Comparison of ENCODE assay signal across 8 mouse cellular contexts in the genomic region with DNA sequence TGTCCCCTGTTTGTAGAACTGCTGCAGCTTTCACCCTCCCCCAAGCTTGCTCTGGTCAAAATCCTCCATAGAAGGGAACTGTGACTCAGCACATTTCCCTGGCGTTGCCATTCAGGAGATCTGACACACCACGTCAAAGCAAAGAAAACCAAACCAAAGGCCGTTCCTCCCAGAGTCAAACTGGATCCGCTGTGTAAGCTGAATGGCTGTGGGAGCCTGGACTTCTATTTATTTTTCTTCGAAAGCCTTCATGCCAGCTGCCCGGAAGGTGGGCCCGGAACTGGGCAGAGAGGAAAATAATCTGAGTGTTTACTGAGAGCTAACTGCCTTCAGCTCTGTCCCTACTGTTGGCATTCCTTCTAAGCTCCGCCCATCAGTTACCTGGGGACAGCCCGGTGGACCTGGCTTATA. TPM values are rescaled to one million over a fixed set of nuclear protein-coding genes. Genes with fewer than 3 reads are reported as not detected.
DNase-seq lines count a peak whose midpoint lies in the region; ATAC-seq lines count a peak whose summit lies in the region.

No protein-coding gene starts in this region.

- DNase-seq in heart, adult 9 months (ENCODE audit: low spot score in 2 of 2), result peak; percentile 21 to 48
- DNase-seq in heart, embryonic 10.5 days (ENCODE audit: low spot score), result no peak
- peak; percentile 66 to 70 for DNase-seq in adrenal gland, postnatal 36 days
- DNase-seq in hindbrain, embryonic 11.5 days (ENCODE audit: low spot score), result peak; percentile 31
- DNase-seq in urinary bladder, adult 2 months (ENCODE audit: low spot score), result no peak

- no peak overlapping the region for H3K27ac ChIP-seq in heart, embryonic 10.5 days
- H3K27ac ChIP-seq in hindbrain, embryonic 11.5 days (ENCODE audit: low read depth, low read length), result no peak overlapping the region
- peak overlapping the region; percentile 36; the same call in 1 of the 2 replicates for H3K27ac ChIP-seq in liver, embryonic 12.5 days
- no peak overlapping the region for H3K27ac ChIP-seq in stomach, embryonic 14.5 days (ENCODE audit: low read length)

- H3K4me3 ChIP-seq in heart, embryonic 10.5 days, result no peak overlapping the region
- no peak overlapping the region for H3K4me3 ChIP-seq in hindbrain, embryonic 11.5 days (ENCODE audit: low read depth, low read length)
- no peak overlapping the region; the same call in 1 of the 2 replicates for H3K4me3 ChIP-seq in liver, embryonic 12.5 days
- H3K4me3 ChIP-seq in stomach, embryonic 14.5 days (ENCODE audit: low read depth, low read length), result no peak overlapping the region

- H3K4me2 ChIP-seq in hindbrain, embryonic 11.5 days (replicated peaks; ENCODE audit: low read depth, low read length), result no peak overlapping the region
- H3K4me2 ChIP-seq in liver, embryonic 12.5 days, result peak overlapping the region; percentile 49
- H3K4me2 ChIP-seq in stomach, embryonic 14.5 days (replicated peaks; ENCODE audit: low read depth, low read length), result no peak overlapping the region

- peaks cover 22% of the 10 kb centered on the region for H3K4me1 ChIP-seq in heart, embryonic 10.5 days
- H3K4me1 ChIP-seq in hindbrain, embryonic 11.5 days (replicated peaks; ENCODE audit: control insufficient read depth, insufficient read depth, low read length), result no peaks in the 10 kb centered on the region
- H3K4me1 ChIP-seq in liver, embryonic 12.5 days, result peaks cover 17% of the 10 kb centered on the region
- H3K4me1 ChIP-seq in stomach, embryonic 14.5 days (ENCODE audit: control insufficient read depth, insufficient read depth, low read length), result 0 out of 2 replicates have a peak, but pooled peaks cover 3% of the 10 kb centered on the region

- H3K9me3 ChIP-seq in heart, embryonic 10.5 days, result no peaks in the 10 kb centered on the region
- no peaks in the 10 kb centered on the region for H3K9me3 ChIP-seq in hindbrain, embryonic 11.5 days (ENCODE audit: control insufficient read depth, low read length)
- no peaks in the 10 kb centered on the region for H3K9me3 ChIP-seq in liver, embryonic 12.5 days (replicated peaks)
- no peaks in the 10 kb centered on the region for H3K9me3 ChIP-seq in stomach, embryonic 14.5 days (ENCODE audit: control insufficient read depth, low read depth, low read length)

- no peak for ATAC-seq in hindbrain, embryonic 11.5 days (ENCODE audit: low FRiP score)
- ATAC-seq in liver, embryonic 12.5 days, result peak; percentile 74
- peak; percentile 72 for ATAC-seq in stomach, embryonic 14.5 days (ENCODE audit: insufficient number of reproducible peaks, insufficient read depth, low FRiP score, low read depth)
- ATAC-seq in activated CD4-positive, CD25-positive, alpha-beta regulatory T cell, adult 4 months, result no peak

- no peak overlapping the region for H3K9ac ChIP-seq in hindbrain, embryonic 11.5 days (ENCODE audit: low read depth, low read length)
- no peak overlapping the region for H3K9ac ChIP-seq in liver, embryonic 12.5 days
- no peak overlapping the region for H3K9ac ChIP-seq in stomach, embryonic 14.5 days (replicated peaks; ENCODE audit: low read depth, low read length)

- WGBS in heart, embryonic 10.5 days, result 37% methylated on average over 9 of the region's 9 CpGs
- WGBS in hindbrain, embryonic 11.5 days, result 38% methylated on average over 9 of the region's 9 CpGs
- WGBS in liver, embryonic 12.5 days (ENCODE audit: insufficient replicate concordance), result 19% methylated on average over 9 of the region's 9 CpGs
- WGBS in stomach, embryonic 14.5 days, result 21% methylated on average over 9 of the region's 9 CpGs

- H3K36me3 ChIP-seq in heart, embryonic 10.5 days, result no peaks in the 10 kb centered on the region
- H3K36me3 ChIP-seq in hindbrain, embryonic 11.5 days (ENCODE audit: control insufficient read depth, insufficient read depth, low read length), result no peaks in the 10 kb centered on the region
- H3K36me3 ChIP-seq in liver, embryonic 12.5 days, result no peaks in the 10 kb centered on the region
- H3K36me3 ChIP-seq in stomach, embryonic 14.5 days (ENCODE audit: control insufficient read depth, insufficient read depth, low read length), result no peaks in the 10 kb centered on the region

- no peaks in the 10 kb centered on the region for H3K27me3 ChIP-seq in heart, embryonic 10.5 days (ENCODE audit: insufficient read depth, poor library complexity, severe bottlenecking)
- H3K27me3 ChIP-seq in hindbrain, embryonic 11.5 days (ENCODE audit: control insufficient read depth, insufficient read depth, low read length), result no peaks in the 10 kb centered on the region
- no peaks in the 10 kb centered on the region for H3K27me3 ChIP-seq in liver, embryonic 12.5 days (replicated peaks)
- H3K27me3 ChIP-seq in stomach, embryonic 14.5 days (ENCODE audit: control insufficient read depth, insufficient read depth, low read length), result no peaks in the 10 kb centered on the region

RNA-seq across cellular contexts. Expression of gene Slc16a9, which starts 42.9 kb away (rescaled TPM):
- 0.91 and 1.6 TPM in 2 replicates for polyA plus RNA-seq in heart, embryonic 10.5 days (2016; fragmentation: Nextera tagmentation; extraction: Ambion mirVana)
- total RNA-seq in adrenal gland, postnatal 36 days (2021), result 10 to 100 TPM in 1 of 2 experiments, 1 to 10 TPM in 1; 5.5 to 12.9 TPM
- polyA plus RNA-seq in hindbrain, embryonic 11.5 days (2014; fragmentation: Nextera tagmentation; extraction: Ambion mirVana), result 0.32 and 0.36 TPM in 2 replicates
- polyA plus RNA-seq in liver, embryonic 12.5 days (2016; fragmentation: Nextera tagmentation; extraction: Ambion mirVana), result 0.37 and 0.52 TPM in 2 replicates
- 1.5 and 1.9 TPM in 2 replicates for polyA plus RNA-seq in stomach, embryonic 14.5 days (2014; fragmentation: Nextera tagmentation; extraction: Ambion mirVana)
- not detected for polyA plus RNA-seq in activated CD4-positive, CD25-positive, alpha-beta regulatory T cell, adult 4 months (2017; shearing (Covaris generic))
- polyA plus RNA-seq in urinary bladder, adult 2 months (2012; rRNA removed), result 9.1 and 11.1 TPM in 2 replicates

Comparison
In these comparisons a context has a peak if more than half of its experiments do, and no peak if none do; other contexts are left out.
1. DNase-seq: peak in heart, adult 9 months (2 of 2), adrenal gland, postnatal 36 days (2 of 2) and hindbrain, embryonic 11.5 days (single experiment); none in heart, embryonic 10.5 days (single experiment) and urinary bladder, adult 2 months (single experiment).
2. ATAC-seq: peak in liver, embryonic 12.5 days (single experiment) and stomach, embryonic 14.5 days (single experiment); none in hindbrain, embryonic 11.5 days (single experiment) and activated CD4-positive, CD25-positive, alpha-beta regulatory T cell, adult 4 months (single experiment).